Mouse (Mus musculus) limb, embryonic 15.5 days (tissue): Measurements from ENCODE around the gene Pck1. TPM values are rescaled to one million over a fixed set of nuclear protein-coding genes. Genes with fewer than 3 reads are reported as not detected.

Source experiments
- ATAC-seq: fragments of 200-750 bp; cut with Nextera tagmentation; 2 replicates; pipeline ENCODE4 v1.8.0; 2017; ENCODE audit warnings: low read depth, moderate TSS enrichment; ENCODE audit not compliant: insufficient number of reproducible peaks, low FRiP score, low TSS enrichment
- H3K27ac ChIP-seq: fragments of 300-500 bp; sonication (generic); 2 replicates; pipeline ENCODE4 v1.5.1; 2015; ENCODE audit warnings: moderate library complexity, mild to moderate bottlenecking, inconsistent platforms
- H3K27me3 ChIP-seq: fragments of 300-500 bp; sonication (generic); 2 replicates; pipeline ENCODE4 v1.6.1; 2015; ENCODE audit warnings: inconsistent platforms
- H3K36me3 ChIP-seq: fragments of 300-500 bp; sonication (generic); 2 replicates; pipeline ENCODE4 v1.6.1; 2015; ENCODE audit warnings: inconsistent platforms
- H3K4me1 ChIP-seq: fragments of 300-500 bp; sonication (generic); 2 replicates; pipeline ENCODE4 v1.6.1; 2015; ENCODE audit warnings: inconsistent platforms
- H3K4me2 ChIP-seq: fragments of 300-500 bp; sonication (generic); 2 replicates; pipeline ENCODE4 v1.6.1; 2015; ENCODE audit warnings: mild to moderate bottlenecking, inconsistent platforms
- H3K4me3 ChIP-seq: fragments of 300-500 bp; sonication (generic); 2 replicates; pipeline ENCODE4 v1.5.1; 2015; ENCODE audit warnings: mild to moderate bottlenecking, inconsistent platforms
- H3K9ac ChIP-seq: fragments of 300-500 bp; sonication (generic); 2 replicates; pipeline ENCODE4 v1.6.1; 2015; ENCODE audit warnings: inconsistent platforms
- H3K9me3 ChIP-seq: fragments of 300-500 bp; sonication (generic); 2 replicates; pipeline ENCODE4 v1.6.1; 2016; ENCODE audit warnings: inconsistent platforms
- WGBS: fragments of 180-500 bp; shearing (Covaris S2); methylation state at CpG from one replicate; pipeline ENCODE4 v1.1.7; 2015; 5-methylcytosine and 5-hydroxymethylcytosine counted together
- polyA plus RNA-seq: library from polyadenylated mRNA; unstranded; fragments of >200 nt; fragmentation: Nextera tagmentation; extraction: Ambion mirVana; gene quantifications from 2 replicates; pipeline ENCODE4 v1.2.1, GENCODE M21; 2015

The Pck1 gene
- polyA plus RNA-seq, 1 experiment from 2014 or later, result 0.09 TPM

GRCm38 (mm10) chr2:173165357-173165756, 12.5 kb downstream of the Pck1 start:
- Histone ChIP-seq H3K27ac (no peak overlapping the region), H3K36me3 (no peaks in the 10 kb centered on the region), H3K4me1 (peaks cover 13% of the 10 kb centered on the region; the same call in 1 of the 2 replicates), H3K9ac (no peak overlapping the region), H3K4me2 (no peak overlapping the region), H3K4me3 (no peak overlapping the region), H3K27me3 (peaks cover 4% of the 10 kb centered on the region; the same call in 1 of the 2 replicates), H3K9me3 (no peaks in the 10 kb centered on the region)
- no peak for ATAC-seq
- 89% methylated on average over 10 of the region's 10 CpGs for WGBS

- H3K27me3 ChIP-seq, result peaks cover 4% of the 10 kb centered on the region; the same call in 1 of the 2 replicates
- H3K4me3 ChIP-seq, result no peak overlapping the region
- peaks cover 33% of the 10 kb centered on the region for H3K4me1 ChIP-seq
- no peaks in the 10 kb centered on the region for H3K36me3 ChIP-seq
- H3K4me2 ChIP-seq, result no peak overlapping the region
- H3K9ac ChIP-seq, result no peak overlapping the region
- ATAC-seq, result no peak
- H3K9me3 ChIP-seq, result no peaks in the 10 kb centered on the region
- no peak overlapping the region for H3K27ac ChIP-seq
- WGBS, result 35% methylated on average over 5 of the region's 5 CpGs
These were observed 15.6 kb downstream of the Pck1 start for GRCm38 (mm10) chr2:173168411-173168851.

- WGBS, result 71% methylated on average over 2 of the region's 2 CpGs
- peaks cover 4% of the 10 kb centered on the region; the same call in 1 of the 2 replicates for H3K27me3 ChIP-seq
- ATAC-seq, result no peak
- no peak overlapping the region for H3K4me3 ChIP-seq
- H3K9me3 ChIP-seq, result no peaks in the 10 kb centered on the region
- H3K9ac ChIP-seq, result no peak overlapping the region
- peaks cover 46% of the 10 kb centered on the region for H3K4me1 ChIP-seq
- H3K36me3 ChIP-seq, result no peaks in the 10 kb centered on the region
- H3K4me2 ChIP-seq, result no peak overlapping the region
- H3K27ac ChIP-seq, result no peak overlapping the region
These were observed 17.2 kb downstream of the Pck1 start for GRCm38 (mm10) chr2:173170081-173170480.

GRCm38 (mm10) chr2:173170715-173171114, 17.9 kb downstream of the Pck1 start:
- WGBS, result 48% methylated on average over 2 of the region's 2 CpGs
- Histone ChIP-seq H3K4me1 (peaks cover 46% of the 10 kb centered on the region), H3K27ac (peak overlapping the region; percentile 94; the same call in 1 of the 2 replicates), H3K27me3 (peaks cover 4% of the 10 kb centered on the region; the same call in 1 of the 2 replicates), H3K9me3 (no peaks in the 10 kb centered on the region), H3K4me2 (no peak overlapping the region), H3K4me3 (no peak overlapping the region), H3K9ac (no peak overlapping the region), H3K36me3 (no peaks in the 10 kb centered on the region)
- ATAC-seq, result no peak

- H3K4me3 ChIP-seq, result peak overlapping the region; percentile 18; the same call in 1 of the 2 replicates
- WGBS, result under 1% methylated on average over 29 of the region's 30 CpGs
- H3K9me3 ChIP-seq, result no peaks in the 10 kb centered on the region
- H3K4me1 ChIP-seq, result peaks cover 46% of the 10 kb centered on the region
- H3K27me3 ChIP-seq, result peaks cover 4% of the 10 kb centered on the region; the same call in 1 of the 2 replicates
- H3K4me2 ChIP-seq, result peak overlapping the region; percentile 47
- H3K9ac ChIP-seq, result no peak overlapping the region
- no peaks in the 10 kb centered on the region for H3K36me3 ChIP-seq
- H3K27ac ChIP-seq, result peak overlapping the region; percentile 94
- peak; percentile 26; the same call in 1 of the 2 replicates for ATAC-seq
These were observed 18.6 kb downstream of the Pck1 start for GRCm38 (mm10) chr2:173171470-173171869.

- Histone ChIP-seq H3K9ac (no peak overlapping the region), H3K36me3 (no peaks in the 10 kb centered on the region), H3K4me1 (peaks cover 46% of the 10 kb centered on the region), H3K4me3 (0 out of 2 replicates have a peak overlapping the region, but pooled peaks have one; percentile 18), H3K9me3 (no peaks in the 10 kb centered on the region), H3K27ac (peak overlapping the region; percentile 94), H3K4me2 (peak overlapping the region; percentile 47), H3K27me3 (peaks cover 4% of the 10 kb centered on the region; the same call in 1 of the 2 replicates)
- 33% methylated on average over 5 of the region's 5 CpGs for WGBS
- ATAC-seq, result no peak
These were observed 19.1 kb downstream of the Pck1 start for GRCm38 (mm10) chr2:173171956-173172355.

- no peak for ATAC-seq
- Histone ChIP-seq H3K36me3 (no peaks in the 10 kb centered on the region), H3K9ac (no peak overlapping the region), H3K4me2 (no peak overlapping the region), H3K27me3 (peaks cover 4% of the 10 kb centered on the region; the same call in 1 of the 2 replicates), H3K4me3 (no peak overlapping the region), H3K27ac (peak overlapping the region; percentile 94), H3K9me3 (no peaks in the 10 kb centered on the region), H3K4me1 (peaks cover 46% of the 10 kb centered on the region)
- WGBS, result 63% methylated on average over 1 of the region's 1 CpGs
These were observed 19.5 kb downstream of the Pck1 start for GRCm38 (mm10) chr2:173172386-173172785.

GRCm38 (mm10) chr2:173173008-173173407, 20.2 kb downstream of the Pck1 start:
- no peak for ATAC-seq
- Histone ChIP-seq H3K9ac (no peak overlapping the region), H3K36me3 (no peaks in the 10 kb centered on the region), H3K27ac (peak overlapping the region; percentile 94), H3K4me1 (peaks cover 48% of the 10 kb centered on the region), H3K9me3 (no peaks in the 10 kb centered on the region), H3K4me2 (peak overlapping the region; percentile 45), H3K4me3 (no peak overlapping the region), H3K27me3 (peaks cover 4% of the 10 kb centered on the region; the same call in 1 of the 2 replicates)
- 23% methylated on average over 2 of the region's 2 CpGs for WGBS

GRCm38 (mm10) chr2:173173521-173174511, 21.0 kb downstream of the Pck1 start:
- peaks cover 47% of the 10 kb centered on the region for H3K4me1 ChIP-seq
- peak; percentile 86 for ATAC-seq
- peak overlapping the region; percentile 7; the same call in 1 of the 2 replicates for H3K9ac ChIP-seq
- peak overlapping the region; percentile 94 for H3K27ac ChIP-seq
- no peaks in the 10 kb centered on the region for H3K9me3 ChIP-seq
- peak overlapping the region; percentile 45 for H3K4me2 ChIP-seq
- 5% methylated on average over 22 of the region's 22 CpGs for WGBS
- H3K27me3 ChIP-seq, result peaks cover 4% of the 10 kb centered on the region; the same call in 1 of the 2 replicates
- no peaks in the 10 kb centered on the region for H3K36me3 ChIP-seq
- H3K4me3 ChIP-seq, result peak overlapping the region; percentile 26

- Histone ChIP-seq H3K4me3 (peak overlapping the region; percentile 26; the same call in 1 of the 2 replicates), H3K9ac (no peak overlapping the region)
These were observed 21.7 kb downstream of the Pck1 start for GRCm38 (mm10) chr2:173174569-173174968.

GRCm38 (mm10) chr2:173175703-173176102, 22.9 kb downstream of the Pck1 start:
- Histone ChIP-seq H3K9ac (no peak overlapping the region), H3K4me1 (peaks cover 44% of the 10 kb centered on the region), H3K27ac (no peak overlapping the region), H3K27me3 (no peaks in the 10 kb centered on the region; the same call in 1 of the 2 replicates), H3K4me3 (no peak overlapping the region), H3K9me3 (no peaks in the 10 kb centered on the region), H3K36me3 (no peaks in the 10 kb centered on the region), H3K4me2 (no peak overlapping the region)
- no peak for ATAC-seq
- WGBS, result 90% methylated on average over 5 of the region's 5 CpGs

More at GRCm38 (mm10) chr2:173174569-173174968, 21.7 kb downstream of the Pck1 start:
- ATAC-seq, result no peak
- H3K4me1 ChIP-seq, result peaks cover 45% of the 10 kb centered on the region
- H3K4me2 ChIP-seq, result peak overlapping the region; percentile 45
- H3K27me3 ChIP-seq, result peaks cover 4% of the 10 kb centered on the region; the same call in 1 of the 2 replicates
- no peaks in the 10 kb centered on the region for H3K36me3 ChIP-seq
- 36% methylated on average over 1 of the region's 1 CpGs for WGBS
- H3K9me3 ChIP-seq, result no peaks in the 10 kb centered on the region
- peak overlapping the region; percentile 94 for H3K27ac ChIP-seq
